Mouse (Mus musculus): ENCODE measurements around the gene Eepd1. TPM values are rescaled to one million over a fixed set of nuclear protein-coding genes. Genes with fewer than 3 reads are reported as not detected.

Eepd1 gene
- polyA plus RNA-seq, 1 experiment from 2014 or later, result 13.0 TPM

GRCm38 (mm10) chr9:25482322-25482998 lies 1.1 kb downstream of the Eepd1 start:
- Histone ChIP-seq H3K9ac (no peak overlapping the region), H3K36me3 (no peaks in the 10 kb centered on the region), H3K27me3 (replicated peaks) (no peaks in the 10 kb centered on the region), H3K4me2 (replicated peaks) (peak overlapping the region; percentile 88), H3K27ac (no peak overlapping the region), H3K4me3 (peak overlapping the region; percentile 60; the same call in 1 of the 2 replicates), H3K9me3 (no peaks in the 10 kb centered on the region), H3K4me1 (peaks cover 6% of the 10 kb centered on the region; the same call in 1 of the 2 replicates)
- ATAC-seq (ENCODE audit: low FRiP score, low read depth), result no peak
- WGBS, result 48% methylated on average over 22 of the region's 22 CpGs

- Histone ChIP-seq H3K9me3 (no peaks in the 10 kb centered on the region), H3K27me3 (replicated peaks) (no peaks in the 10 kb centered on the region), H3K36me3 (no peaks in the 10 kb centered on the region), H3K27ac (no peak overlapping the region), H3K4me3 (no peak overlapping the region), H3K4me2 (replicated peaks) (peak overlapping the region; percentile 88), H3K9ac (no peak overlapping the region), H3K4me1 (peaks cover 6% of the 10 kb centered on the region; the same call in 1 of the 2 replicates)
- WGBS, result 92% methylated on average over 9 of the region's 9 CpGs
- no peak for ATAC-seq (ENCODE audit: low FRiP score, low read depth)
Observed at GRCm38 (mm10) chr9:25482999-25483347, 1.6 kb downstream of the Eepd1 start.

GRCm38 (mm10) chr9:25483931-25484618 lies 2.7 kb downstream of the Eepd1 start:
- no peaks in the 10 kb centered on the region for H3K36me3 ChIP-seq
- no peak overlapping the region for H3K9ac ChIP-seq
- ATAC-seq (ENCODE audit: low FRiP score, low read depth), result no peak
- no peak overlapping the region for H3K4me3 ChIP-seq
- no peaks in the 10 kb centered on the region for H3K27me3 ChIP-seq (replicated peaks)
- H3K4me2 ChIP-seq (replicated peaks), result peak overlapping the region; percentile 17
- H3K9me3 ChIP-seq, result no peaks in the 10 kb centered on the region
- H3K27ac ChIP-seq, result no peak overlapping the region
- WGBS, result 79% methylated on average over 9 of the region's 9 CpGs
- H3K4me1 ChIP-seq, result peaks cover 6% of the 10 kb centered on the region; the same call in 1 of the 2 replicates

- H3K4me3 ChIP-seq, result no peak overlapping the region
- no peaks in the 10 kb centered on the region for H3K9me3 ChIP-seq
- H3K36me3 ChIP-seq, result no peaks in the 10 kb centered on the region
- H3K9ac ChIP-seq, result no peak overlapping the region
- no peak for ATAC-seq (ENCODE audit: low FRiP score, low read depth)
- no peaks in the 10 kb centered on the region for H3K27me3 ChIP-seq (replicated peaks)
- H3K27ac ChIP-seq, result no peak overlapping the region
- 66% methylated on average over 3 of the region's 3 CpGs for WGBS
- peaks cover 6% of the 10 kb centered on the region; the same call in 1 of the 2 replicates for H3K4me1 ChIP-seq
- H3K4me2 ChIP-seq (replicated peaks), result peak overlapping the region; percentile 17; the same call in 1 of the 2 replicates
Observed at GRCm38 (mm10) chr9:25484619-25484986, 3.3 kb downstream of the Eepd1 start.

- Histone ChIP-seq H3K9me3 (no peaks in the 10 kb centered on the region), H3K36me3 (no peaks in the 10 kb centered on the region), H3K4me3 (no peak overlapping the region), H3K9ac (no peak overlapping the region), H3K27ac (no peak overlapping the region), H3K4me1 (peaks cover 6% of the 10 kb centered on the region; the same call in 1 of the 2 replicates), H3K27me3 (replicated peaks) (no peaks in the 10 kb centered on the region), H3K4me2 (replicated peaks) (peak overlapping the region; percentile 17)
- no peak for ATAC-seq (ENCODE audit: low FRiP score, low read depth)
- 68% methylated on average over 2 of the region's 2 CpGs for WGBS
Observed at GRCm38 (mm10) chr9:25485006-25485405, 3.7 kb downstream of the Eepd1 start.

GRCm38 (mm10) chr9:25485406-25485805 lies 4.1 kb downstream of the Eepd1 start:
- Histone ChIP-seq H3K9me3 (no peaks in the 10 kb centered on the region), H3K36me3 (no peaks in the 10 kb centered on the region), H3K4me2 (replicated peaks) (peak overlapping the region; percentile 17), H3K27ac (no peak overlapping the region), H3K9ac (no peak overlapping the region), H3K4me1 (peaks cover 8% of the 10 kb centered on the region; the same call in 1 of the 2 replicates), H3K27me3 (replicated peaks) (no peaks in the 10 kb centered on the region), H3K4me3 (no peak overlapping the region)
- no peak for ATAC-seq (ENCODE audit: low FRiP score, low read depth)
- 82% methylated on average over 7 of the region's 7 CpGs for WGBS

- Histone ChIP-seq H3K4me2 (replicated peaks) (no peak overlapping the region), H3K9ac (no peak overlapping the region), H3K27ac (no peak overlapping the region), H3K27me3 (replicated peaks) (no peaks in the 10 kb centered on the region), H3K4me3 (no peak overlapping the region), H3K36me3 (no peaks in the 10 kb centered on the region), H3K4me1 (peaks cover 12% of the 10 kb centered on the region; the same call in 1 of the 2 replicates), H3K9me3 (no peaks in the 10 kb centered on the region)
- no peak for ATAC-seq (ENCODE audit: low FRiP score, low read depth)
- WGBS, result 84% methylated on average over 9 of the region's 9 CpGs
Observed at GRCm38 (mm10) chr9:25486246-25486807, 5.0 kb downstream of the Eepd1 start.

- H3K36me3 ChIP-seq, result no peaks in the 10 kb centered on the region
- no peaks in the 10 kb centered on the region for H3K9me3 ChIP-seq
- no peak overlapping the region for H3K27ac ChIP-seq
- ATAC-seq (ENCODE audit: low FRiP score, low read depth), result no peak
- H3K4me3 ChIP-seq, result no peak overlapping the region
- H3K4me1 ChIP-seq, result peaks cover 6% of the 10 kb centered on the region; the same call in 1 of the 2 replicates
- no peak overlapping the region for H3K9ac ChIP-seq
- H3K27me3 ChIP-seq (replicated peaks), result no peaks in the 10 kb centered on the region
- no peak overlapping the region for H3K4me2 ChIP-seq (replicated peaks)
- WGBS, result 69% methylated on average over 12 of the region's 12 CpGs
Observed at GRCm38 (mm10) chr9:25487446-25488110, 6.2 kb downstream of the Eepd1 start.

- H3K27ac ChIP-seq, result no peak overlapping the region
- ATAC-seq (ENCODE audit: low FRiP score, low read depth), result no peak
- peaks cover 6% of the 10 kb centered on the region; the same call in 1 of the 2 replicates for H3K4me1 ChIP-seq
- H3K4me3 ChIP-seq, result no peak overlapping the region
- WGBS, result 91% methylated on average over 9 of the region's 9 CpGs
- H3K4me2 ChIP-seq (replicated peaks), result no peak overlapping the region
- no peak overlapping the region for H3K9ac ChIP-seq
- H3K36me3 ChIP-seq, result no peaks in the 10 kb centered on the region
- no peaks in the 10 kb centered on the region for H3K9me3 ChIP-seq
- H3K27me3 ChIP-seq (replicated peaks), result no peaks in the 10 kb centered on the region
Observed at GRCm38 (mm10) chr9:25488581-25488980, 7.2 kb downstream of the Eepd1 start.

GRCm38 (mm10) chr9:25489221-25489960 lies 8.0 kb downstream of the Eepd1 start:
- Histone ChIP-seq H3K4me1 (peaks cover 6% of the 10 kb centered on the region; the same call in 1 of the 2 replicates), H3K36me3 (no peaks in the 10 kb centered on the region), H3K9ac (no peak overlapping the region), H3K27ac (no peak overlapping the region), H3K4me2 (replicated peaks) (no peak overlapping the region), H3K27me3 (replicated peaks) (no peaks in the 10 kb centered on the region), H3K9me3 (no peaks in the 10 kb centered on the region), H3K4me3 (no peak overlapping the region)
- WGBS, result 87% methylated on average over 7 of the region's 7 CpGs
- no peak for ATAC-seq (ENCODE audit: low FRiP score, low read depth)

- ATAC-seq (ENCODE audit: low FRiP score, low read depth), result no peak
- Histone ChIP-seq H3K36me3 (no peaks in the 10 kb centered on the region), H3K4me1 (peaks cover 6% of the 10 kb centered on the region; the same call in 1 of the 2 replicates), H3K27ac (no peak overlapping the region), H3K9ac (no peak overlapping the region), H3K27me3 (replicated peaks) (no peaks in the 10 kb centered on the region), H3K4me2 (replicated peaks) (no peak overlapping the region), H3K4me3 (no peak overlapping the region), H3K9me3 (no peaks in the 10 kb centered on the region)
- WGBS, result 65% methylated on average over 13 of the region's 13 CpGs
Observed at GRCm38 (mm10) chr9:25490278-25491145, 9.2 kb downstream of the Eepd1 start.
